Mouse (Mus musculus) C2C12 (cell line): Measurements from ENCODE around the gene B3galt1.

Experiments
- CTCF ChIP-seq: IDR thresholded peaks from one replicate; pipeline ENCODE4 v1.5.1; 2011; ENCODE audit not compliant: control insufficient read depth, insufficient read depth, insufficient read length
- FOSL1 ChIP-seq: IDR thresholded peaks from one replicate; pipeline ENCODE4 v1.8.0; 2011; ENCODE audit warnings: mild to moderate bottlenecking, low read length; ENCODE audit not compliant: poor library complexity, insufficient read depth, severe bottlenecking
- MAX ChIP-seq: IDR thresholded peaks from one replicate; pipeline ENCODE4 v1.6.1; 2011; ENCODE audit warnings: mild to moderate bottlenecking, control low read depth
- MYOD1 ChIP-seq: IDR thresholded peaks from one replicate; pipeline ENCODE4 v1.6.1; 2011; ENCODE audit warnings: low read depth; ENCODE audit not compliant: control insufficient read depth, insufficient read length
- MYOG ChIP-seq: IDR thresholded peaks from one replicate; pipeline ENCODE4 v1.6.1; 2011; ENCODE audit not compliant: control insufficient read depth, insufficient read length; ENCODE audit errors: extremely low read depth
- USF1 ChIP-seq: IDR thresholded peaks from one replicate; pipeline ENCODE4 v1.6.1; 2011; ENCODE audit warnings: low read depth, mild to moderate bottlenecking, control low read depth, moderate library complexity

- no peak for TF ChIP-seq CTCF
- no peak for TF ChIP-seq USF1
- no peak for TF ChIP-seq MAX
- TF ChIP-seq MYOG: no peak
- TF ChIP-seq MYOD1: no peak
- no peak for TF ChIP-seq FOSL1
Measured at GRCm38 (mm10) chr2:67756507-67756906, 190.8 kb downstream of the B3galt1 start.
